Mouse (Mus musculus) forebrain, postnatal 0 days (tissue): ENCODE results near the gene Tktl1. TPM values are rescaled to one million over a fixed set of nuclear protein-coding genes. Genes with fewer than 3 reads are reported as not detected.
"Not testable (repeated sequence)": the region's sequence is repeated elsewhere in the genome, so short reads cannot be mapped to it uniquely, and the experiment has no call there.

Experiments used
- ATAC-seq: fragments of 200-750 bp; cut with Nextera tagmentation; 2 replicates; pipeline ENCODE4 v1.8.0; 2017; ENCODE audit warnings: mild to moderate bottlenecking, moderate library complexity
- DNase-seq: peaks from one replicate; pipeline ENCODE4 v3.0.0-alpha.2; 2015
- H3K27ac ChIP-seq: fragments of 300-500 bp; sonication (generic); 2 replicates; pipeline ENCODE4 v1.5.1; 2014; ENCODE audit warnings: low read depth, mild to moderate bottlenecking, antibody characterized with exemption, low read length, moderate library complexity, mixed read lengths
- H3K27me3 ChIP-seq: fragments of 300-500 bp; sonication (generic); 2 replicates; pipeline ENCODE4 v1.6.1; 2014; ENCODE audit warnings: mild to moderate bottlenecking, low read length, mixed read lengths; ENCODE audit not compliant: insufficient read depth
- H3K36me3 ChIP-seq: fragments of 300-500 bp; sonication (generic); 2 replicates; pipeline ENCODE4 v1.6.1; 2014; ENCODE audit warnings: mild to moderate bottlenecking, moderate library complexity; ENCODE audit not compliant: insufficient read depth
- H3K4me1 ChIP-seq: fragments of 300-500 bp; sonication (generic); 2 replicates; pipeline ENCODE4 v1.6.1; 2014; ENCODE audit warnings: antibody characterized with exemption; ENCODE audit not compliant: insufficient read depth
- H3K4me2 ChIP-seq: fragments of 300-500 bp; sonication (generic); 2 replicates; pipeline ENCODE4 v1.6.1; 2014; ENCODE audit warnings: low read depth, mild to moderate bottlenecking, moderate library complexity
- H3K4me3 ChIP-seq: fragments of 300-500 bp; sonication (generic); 2 replicates; pipeline ENCODE4 v1.5.1; 2014; ENCODE audit warnings: low read depth, low read length, mixed read lengths
- H3K9ac ChIP-seq: fragments of 300-500 bp; sonication (generic); 2 replicates; pipeline ENCODE4 v1.6.1; 2014; ENCODE audit warnings: mild to moderate bottlenecking
- H3K9me3 ChIP-seq: fragments of 300-500 bp; sonication (generic); 2 replicates; pipeline ENCODE4 v1.6.1; 2016; ENCODE audit warnings: low read length
- CTCF ChIP-seq: sonication (generic); IDR thresholded peaks from 2 replicates; pipeline ENCODE4 v1.5.1; 2016; ENCODE audit warnings: antibody characterized with exemption, control low read depth, low read depth
- WGBS: fragments of 180-500 bp; shearing (Covaris S2); extraction: QIAGEN DNeasy Blood & Tissue Kit; methylation state at CpG from one replicate; pipeline ENCODE4 v1.1.7; 2014; 5-methylcytosine and 5-hydroxymethylcytosine counted together
- polyA plus RNA-seq: library from polyadenylated mRNA; unstranded; fragments of >200 nt; fragmentation: Nextera tagmentation; extraction: Ambion mirVana; gene quantifications from 2 replicates; pipeline ENCODE4 v1.2.1, GENCODE M21; 2015
- total RNA-seq: library from RNA; depleted of rRNA; stranded (reverse); fragments of >200 nt; gene quantifications from 2 replicates; pipeline ENCODE4 v1.2.3, GENCODE M21; 2014; rRNA removed

The Tktl1 gene
- total RNA-seq (not detected in 2 replicates), polyA plus RNA-seq (0.06 TPM in 1 of 2 replicates, not detected in the other)

GRCm38 (mm10) chrX:74176959-74177358 is at the start of gene Tktl1:
Gene Tktl1, plus strand, starts transcription at chrX:74177259.
- WGBS: 92% methylated on average over 17 of the region's 17 CpGs
- no peak for ATAC-seq

DNA sequence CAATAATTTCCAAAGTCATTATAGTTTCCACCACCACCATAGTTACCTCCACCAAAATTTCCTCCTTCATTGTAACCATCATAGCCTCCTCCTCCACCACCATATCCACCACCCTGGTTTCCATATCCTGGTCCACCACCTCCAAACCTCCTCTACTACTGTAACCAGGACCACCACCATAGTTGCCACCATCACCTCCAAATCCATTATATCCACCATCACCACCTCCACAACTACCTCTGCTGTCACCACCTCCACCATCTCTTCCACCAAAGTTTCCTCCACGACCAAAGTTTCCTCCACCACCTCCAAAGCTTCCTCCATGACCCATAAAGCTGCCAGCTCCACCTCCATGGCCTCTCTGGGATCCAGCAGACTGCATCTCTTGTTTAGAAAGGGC is 41.8 kb upstream of the Tktl1 start, which contains the start of gene Mecp2:
TSS of gene Mecp2 (minus strand) at position 101 of the 400 bp plus-strand sequence.
- H3K4me1 ChIP-seq, H3K4me3 ChIP-seq, H3K36me3 ChIP-seq, H3K9me3 ChIP-seq, DNase-seq, H3K27me3 ChIP-seq, ATAC-seq, H3K27ac ChIP-seq, H3K9ac ChIP-seq, H3K4me2 ChIP-seq: not testable (repeated sequence)
- 21% methylated on average over 1 of the region's 1 CpGs for WGBS

More at GRCm38 (mm10) chrX:74176959-74177358, at the start of gene Tktl1:
- Histone ChIP-seq H3K27ac (no peak within 1 kb of the TSS), H3K27me3 (no peaks in the 10 kb centered on the region), H3K4me2 (no peak within 1 kb of the TSS), H3K9ac (no peak within 1 kb of the TSS), H3K36me3 (no peaks in the 10 kb centered on the region), H3K4me1 (no peaks in the 10 kb centered on the region), H3K4me3 (no peak within 1 kb of the TSS), H3K9me3 (no peaks in the 10 kb centered on the region)
- TF ChIP-seq CTCF: no peak
- DNase-seq: no peak

- TF ChIP-seq CTCF: no peak
- no peak for DNase-seq
- 87% methylated on average over 1 of the region's 1 CpGs for WGBS
Measured at GRCm38 (mm10) chrX:74167738-74168137, 9.3 kb upstream of the Tktl1 start, which contains the start of gene Tex28. Gene Tex28, minus strand, starts transcription at chrX:74167838.

GRCm38 (mm10) chrX:74203556-74203955 is 26.5 kb downstream of the Tktl1 start:
- H3K27me3 ChIP-seq: no peaks in the 10 kb centered on the region
- H3K4me2 ChIP-seq: no peak overlapping the region
- no peaks in the 10 kb centered on the region for H3K9me3 ChIP-seq
- no peak overlapping the region for H3K9ac ChIP-seq
- H3K4me3 ChIP-seq: no peak overlapping the region
- DNase-seq: no peak
- WGBS: 81% methylated on average over 2 of the region's 2 CpGs
- H3K36me3 ChIP-seq: no peaks in the 10 kb centered on the region
- no peak for TF ChIP-seq CTCF
- H3K27ac ChIP-seq: no peak overlapping the region
- ATAC-seq: no peak
- H3K4me1 ChIP-seq: no peaks in the 10 kb centered on the region

More at GRCm38 (mm10) chrX:74167738-74168137, 9.3 kb upstream of the Tktl1 start, which contains the start of gene Tex28:
- Histone ChIP-seq H3K27me3 (no peaks in the 10 kb centered on the region), H3K4me3 (no peak within 1 kb of the TSS), H3K9me3 (no peaks in the 10 kb centered on the region), H3K27ac (no peak within 1 kb of the TSS), H3K36me3 (no peaks in the 10 kb centered on the region), H3K4me1 (no peaks in the 10 kb centered on the region), H3K9ac (no peak within 1 kb of the TSS), H3K4me2 (no peak within 1 kb of the TSS)
- no peak for ATAC-seq

GRCm38 (mm10) chrX:74218496-74218895 is 41.4 kb downstream of the Tktl1 start:
- no peaks in the 10 kb centered on the region for H3K27me3 ChIP-seq
- H3K4me3 ChIP-seq: no peak overlapping the region
- H3K9me3 ChIP-seq: no peaks in the 10 kb centered on the region
- 88% methylated on average over 4 of the region's 4 CpGs for WGBS
- H3K36me3 ChIP-seq: peaks cover 7% of the 10 kb centered on the region; the same call in 1 of the 2 replicates
- H3K4me2 ChIP-seq: no peak overlapping the region
- no peak overlapping the region for H3K9ac ChIP-seq
- DNase-seq: no peak
- no peak for ATAC-seq
- no peak overlapping the region for H3K27ac ChIP-seq
- H3K4me1 ChIP-seq: no peaks in the 10 kb centered on the region
- TF ChIP-seq CTCF: no peak

DNA sequence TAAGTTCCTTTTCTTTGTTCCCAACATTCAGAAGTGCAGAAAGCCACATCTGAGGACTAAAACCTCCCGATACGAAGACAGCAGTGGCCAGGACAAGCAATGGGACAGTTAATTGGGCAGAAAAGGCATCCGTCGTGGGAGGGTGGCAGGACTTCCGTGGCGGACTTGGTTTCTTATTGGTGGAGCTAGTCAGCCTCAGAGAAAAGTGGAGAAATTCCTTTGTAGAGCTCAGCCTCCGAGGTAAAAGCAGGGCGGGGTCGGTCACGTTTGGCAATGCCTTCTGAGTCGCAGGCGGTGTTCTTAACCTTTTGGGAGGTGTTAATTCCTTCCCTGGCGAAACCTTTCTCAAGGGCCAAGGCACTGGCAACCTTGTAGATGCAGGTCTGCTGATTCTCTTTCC is 42.4 kb downstream of the Tktl1 start:
- Histone ChIP-seq H3K27ac (no peak overlapping the region), H3K9me3 (no peaks in the 10 kb centered on the region), H3K4me1 (no peaks in the 10 kb centered on the region), H3K4me2 (no peak overlapping the region), H3K4me3 (no peak overlapping the region), H3K9ac (no peak overlapping the region), H3K27me3 (no peaks in the 10 kb centered on the region), H3K36me3 (peaks cover 15% of the 10 kb centered on the region)
- no peak for TF ChIP-seq CTCF
- 71% methylated on average over 13 of the region's 13 CpGs for WGBS
- DNase-seq (no peak), ATAC-seq (no peak)

DNA sequence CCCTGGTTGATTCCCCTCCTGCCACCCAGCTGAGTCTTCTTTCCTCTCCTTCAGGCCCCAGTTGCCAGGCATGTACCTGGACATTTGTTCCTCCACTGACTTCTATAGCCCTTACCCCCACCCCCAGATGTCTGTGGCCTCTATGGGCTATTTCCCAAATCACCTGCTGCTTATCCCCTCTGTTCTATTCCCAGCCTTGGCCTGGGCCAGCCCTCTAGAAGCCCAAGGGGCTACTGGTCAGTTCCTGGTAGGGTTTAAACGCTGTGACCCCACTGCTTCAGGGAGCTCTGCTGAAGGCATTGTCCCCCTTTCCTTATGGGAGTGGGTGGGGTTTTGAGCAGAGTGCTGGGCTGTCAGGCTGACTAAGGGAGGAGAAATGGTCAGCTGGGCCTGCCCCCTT is 43.0 kb downstream of the Tktl1 start:
- H3K9me3 ChIP-seq, H3K27me3 ChIP-seq, H3K4me2 ChIP-seq, H3K9ac ChIP-seq, H3K4me3 ChIP-seq, H3K4me1 ChIP-seq, DNase-seq, ATAC-seq, H3K27ac ChIP-seq: not testable (repeated sequence)
- H3K36me3 ChIP-seq: peaks cover 21% of the 10 kb centered on the region
- 55% methylated on average over 1 of the region's 1 CpGs for WGBS
